ENCODE assay signal across 26 mouse cellular contexts in genomic region chr17:76658056-76658455, GRCm38 (mm10).
DNase-seq lines count a peak whose midpoint lies in the region; ATAC-seq lines count a peak whose summit lies in the region.
"Had no signal": no experiment of that assay in that cellular context is flagged by ENCODE, and none has a peak within 500 bp of the region (broad histone marks: within the 10 kb centered on the region; RNA-seq: fewer than 3 reads in every experiment).

No protein-coding gene starts in this region.

- no peaks in the 10 kb centered on the region for H3K36me3 ChIP-seq in forebrain, embryonic 13.5 days (ENCODE audit: poor library complexity, severe bottlenecking)
- no peaks in the 10 kb centered on the region for H3K36me3 ChIP-seq in forebrain, embryonic 12.5 days (replicated peaks)
- H3K36me3 ChIP-seq in midbrain, embryonic 16.5 days (ENCODE audit: control insufficient read depth, insufficient read depth, low read length): no peaks in the 10 kb centered on the region
- H3K36me3 ChIP-seq in midbrain, embryonic 10.5 days: no peaks in the 10 kb centered on the region
- H3K36me3 ChIP-seq: embryonic facial prominence, embryonic 13.5 days; heart, embryonic 12.5 days; hindbrain, embryonic 10.5 days; limb, embryonic 15.5 days; lung, embryonic 15.5 days had no signal

- no peak overlapping the region for H3K9ac ChIP-seq in forebrain, embryonic 13.5 days
- H3K9ac ChIP-seq in forebrain, embryonic 12.5 days: no peak overlapping the region
- no peak overlapping the region for H3K9ac ChIP-seq in midbrain, embryonic 16.5 days (ENCODE audit: low read depth, low read length)
- H3K9ac ChIP-seq: embryonic facial prominence, embryonic 13.5 days; heart, embryonic 12.5 days; limb, embryonic 15.5 days; liver, embryonic 14.5 days; lung, embryonic 15.5 days had no signal

- no peak overlapping the region for H3K4me3 ChIP-seq in forebrain, embryonic 13.5 days
- H3K4me3 ChIP-seq in forebrain, embryonic 12.5 days (replicated peaks): no peak overlapping the region
- no peak overlapping the region for H3K4me3 ChIP-seq in midbrain, embryonic 16.5 days (ENCODE audit: low read depth, low read length)
- no peak overlapping the region for H3K4me3 ChIP-seq in midbrain, embryonic 10.5 days
- H3K4me3 ChIP-seq: embryonic facial prominence, embryonic 13.5 days; heart, embryonic 12.5 days; hindbrain, embryonic 10.5 days; layer of hippocampus, adult 2 months; limb, embryonic 15.5 days; lung, embryonic 15.5 days had no signal

- H3K27ac ChIP-seq in forebrain, embryonic 13.5 days: no peak overlapping the region
- H3K27ac ChIP-seq in forebrain, embryonic 12.5 days: no peak overlapping the region
- no peak overlapping the region for H3K27ac ChIP-seq in midbrain, embryonic 16.5 days (ENCODE audit: low read length)
- H3K27ac ChIP-seq in midbrain, embryonic 10.5 days (replicated peaks): no peak overlapping the region
- H3K27ac ChIP-seq: embryonic facial prominence, embryonic 13.5 days; hindbrain, embryonic 10.5 days; layer of hippocampus, adult 2 months; limb, embryonic 15.5 days; liver, embryonic 14.5 days; lung, embryonic 15.5 days had no signal

- no peak overlapping the region for H3K4me2 ChIP-seq in forebrain, embryonic 13.5 days
- no peak overlapping the region for H3K4me2 ChIP-seq in forebrain, embryonic 12.5 days
- H3K4me2 ChIP-seq in midbrain, embryonic 16.5 days (ENCODE audit: low read length): no peak overlapping the region
- H3K4me2 ChIP-seq: embryonic facial prominence, embryonic 13.5 days; heart, embryonic 12.5 days; limb, embryonic 15.5 days; lung, embryonic 15.5 days had no signal

- intact Hi-C loops in left cerebral cortex, postnatal 14 days (cut with DNase I): no loop called here

- ATAC-seq in forebrain, embryonic 13.5 days: peak; percentile 84
- ATAC-seq in forebrain, embryonic 12.5 days (ENCODE audit: low FRiP score): no peak
- ATAC-seq in midbrain, embryonic 16.5 days: peak; percentile 56; the same call in 1 of the 2 replicates
- ATAC-seq: CD4-positive, CD25-positive, alpha-beta regulatory T cell, adult 4 months; inflammation-experienced regulatory T-cells, adult 6 months had no signal

- no peaks in the 10 kb centered on the region for H3K4me1 ChIP-seq in forebrain, embryonic 13.5 days
- H3K4me1 ChIP-seq in forebrain, embryonic 12.5 days: no peaks in the 10 kb centered on the region
- no peaks in the 10 kb centered on the region for H3K4me1 ChIP-seq in midbrain, embryonic 16.5 days (ENCODE audit: control insufficient read depth, insufficient read depth, low read length)
- no peaks in the 10 kb centered on the region for H3K4me1 ChIP-seq in midbrain, embryonic 10.5 days
- H3K4me1 ChIP-seq: embryonic facial prominence, embryonic 13.5 days; heart, embryonic 12.5 days; hindbrain, embryonic 10.5 days; limb, embryonic 15.5 days; lung, embryonic 15.5 days had no signal

- H3K9me3 ChIP-seq in forebrain, embryonic 13.5 days (replicated peaks): no peaks in the 10 kb centered on the region
- H3K9me3 ChIP-seq in forebrain, embryonic 12.5 days: no peaks in the 10 kb centered on the region
- no peaks in the 10 kb centered on the region for H3K9me3 ChIP-seq in midbrain, embryonic 16.5 days (replicated peaks; ENCODE audit: control insufficient read depth, low read length, poor library complexity, severe bottlenecking)
- no peaks in the 10 kb centered on the region for H3K9me3 ChIP-seq in midbrain, embryonic 10.5 days (replicated peaks)
- H3K9me3 ChIP-seq: embryonic facial prominence, embryonic 13.5 days; heart, embryonic 12.5 days; hindbrain, embryonic 10.5 days; limb, embryonic 15.5 days; lung, embryonic 15.5 days had no signal

- WGBS in forebrain, embryonic 13.5 days: 59% methylated on average over 4 of the region's 4 CpGs
- WGBS in forebrain, embryonic 12.5 days: 84% methylated on average over 4 of the region's 4 CpGs
- WGBS in midbrain, embryonic 16.5 days: 44% methylated on average over 4 of the region's 4 CpGs
- 95% methylated on average over 4 of the region's 4 CpGs for WGBS in midbrain, embryonic 10.5 days

- peak; percentile 4 to 6 for DNase-seq in left cerebral cortex, postnatal 14 days (ENCODE audit: low spot score in 2 of 2)
- DNase-seq in left cerebral cortex, adult 8-10 months (ENCODE audit: low spot score in 2 of 2): no peak
- DNase-seq in midbrain, embryonic 10.5 days (ENCODE audit: low spot score): no peak
- DNase-seq in telencephalon, adult 2 months (ENCODE audit: low read depth, low spot score): peak; percentile 6
- no peak for DNase-seq in adrenal gland, postnatal 25 days
- DNase-seq: adrenal gland, postnatal 36 days; cerebellum, adult 18-20 months; cerebellum, postnatal 14 days; gastrocnemius, postnatal 10 days; heart, adult 18-20 months; heart, postnatal 10 days; kidney, adult 18-20 months; thymus, adult 2 months; thymus, postnatal 4 days had no signal

- no peaks in the 10 kb centered on the region for H3K27me3 ChIP-seq in forebrain, embryonic 13.5 days
- no peaks in the 10 kb centered on the region for H3K27me3 ChIP-seq in forebrain, embryonic 12.5 days
- H3K27me3 ChIP-seq in midbrain, embryonic 16.5 days (ENCODE audit: control insufficient read depth, insufficient read depth, low read depth, low read length): no peaks in the 10 kb centered on the region
- H3K27me3 ChIP-seq in midbrain, embryonic 10.5 days (ENCODE audit: low read depth, poor library complexity, severe bottlenecking): no peaks in the 10 kb centered on the region
- H3K27me3 ChIP-seq: embryonic facial prominence, embryonic 13.5 days; heart, embryonic 12.5 days; limb, embryonic 15.5 days; lung, embryonic 15.5 days had no signal

Comparison
In these comparisons a context has a peak if more than half of its experiments do, and no peak if none do; other contexts are left out.
1. DNase-seq: peak in left cerebral cortex, postnatal 14 days (2 of 2) and telencephalon, adult 2 months (single experiment); none in left cerebral cortex, adult 8-10 months (0 of 2), midbrain, embryonic 10.5 days (single experiment) and adrenal gland, postnatal 25 days (single experiment).